Mouse (Mus musculus) CH12.LX (cell line): ENCODE data around the gene Cacna1a.

Experiments
- CTCF ChIP-seq, 2 experiments: IDR thresholded peaks in 1 of 2; conservative IDR thresholded peaks in 1 of 2; 2 replicates each; pipeline ENCODE4 v1.5.1; 2011 to 2012; ENCODE audit warnings: low read depth in 2 of 2, low read length in 2 of 2, improper control_type of control experiment in 1 of 2, inconsistent platforms in 1 of 2, mild to moderate bottlenecking in 1 of 2, moderate library complexity in 1 of 2
- E2F4 ChIP-seq: IDR thresholded peaks from 2 replicates; pipeline ENCODE4 v1.6.1; 2011; ENCODE audit warnings: low read depth, low read length, improper control_type of control experiment; ENCODE audit not compliant: insufficient replicate concordance
- IRF4 ChIP-seq: IDR thresholded peaks from 2 replicates; pipeline ENCODE4 v1.6.1; 2014; ENCODE audit warnings: low read depth, mild to moderate bottlenecking, inconsistent platforms, low read length, improper control_type of control experiment
- MEF2A ChIP-seq: IDR thresholded peaks from 2 replicates; pipeline ENCODE4 v1.6.1; 2014; ENCODE audit warnings: low read depth, mild to moderate bottlenecking, inconsistent platforms, low read length, improper control_type of control experiment, borderline replicate concordance
- POLR2A ChIP-seq: IDR thresholded peaks from 2 replicates; pipeline ENCODE4 v1.6.1; 2011; ENCODE audit warnings: low read depth, mild to moderate bottlenecking, improper control_type of control experiment, low read length
- ZNF384 ChIP-seq: IDR thresholded peaks from 2 replicates; pipeline ENCODE4 v1.6.1; 2012; ENCODE audit warnings: low read depth, low read length, improper control_type of control experiment, inconsistent platforms

DNA sequence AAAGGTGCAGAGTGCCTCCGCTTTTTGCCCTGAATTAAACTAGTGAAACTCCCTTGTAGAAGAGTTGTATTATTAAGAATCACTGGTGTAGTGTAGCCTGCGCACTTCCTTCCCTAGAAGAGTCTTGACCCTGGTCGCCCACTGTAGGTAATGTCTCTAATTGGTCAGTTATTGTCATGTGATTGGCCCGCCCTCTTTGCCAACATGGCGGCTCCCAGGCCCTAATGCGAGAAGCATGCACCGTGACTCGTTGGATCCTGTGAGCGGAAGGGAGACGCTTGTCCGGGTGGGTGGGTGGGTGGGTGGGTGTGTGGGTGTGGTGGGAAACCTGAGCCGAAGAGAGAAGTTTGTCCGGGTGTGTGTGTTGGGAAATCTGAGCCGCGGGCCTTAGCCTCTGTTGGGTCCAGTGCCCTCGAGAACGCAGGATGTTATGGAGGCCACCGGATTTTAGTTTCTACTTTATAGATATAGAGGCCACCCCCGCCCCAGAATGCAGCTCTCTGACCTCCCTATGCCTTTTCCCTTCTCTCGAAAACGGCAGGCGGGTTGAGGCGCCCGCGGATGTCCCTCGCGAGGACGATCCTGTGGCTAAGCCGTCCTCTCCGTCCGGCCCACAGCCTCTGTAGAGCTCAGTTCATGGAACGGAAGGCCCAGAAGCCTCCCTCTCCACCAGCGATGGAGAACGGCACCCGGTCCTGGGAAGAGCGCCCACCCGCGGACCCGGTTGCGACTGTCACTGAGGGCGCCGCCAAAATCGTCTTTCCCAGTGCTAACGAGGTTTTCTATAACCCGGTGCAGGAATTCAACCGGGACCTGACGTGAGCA is 301.1 kb downstream of the Cacna1a start:
- no peak for TF ChIP-seq MEF2A
- peak; percentile 72 for TF ChIP-seq POLR2A
- no peak for TF ChIP-seq IRF4
- peak in 1 of 2 experiments; percentile 45; a peak in 2 of 4 replicates for TF ChIP-seq CTCF (conservative IDR thresholded peaks at IDR 0.05 in 1 of 2, IDR thresholded peaks at IDR 0.05 in 1 of 2; ENCODE audit: low read depth in 2 of 2, low read length in 2 of 2)
- TF ChIP-seq E2F4 = no peak
- no peak for TF ChIP-seq ZNF384
